Mouse (Mus musculus) heart, embryonic 12.5 days (tissue): ENCODE results near the gene Arl8a. TPM values are rescaled to one million over a fixed set of nuclear protein-coding genes. Genes with fewer than 3 reads are reported as not detected.
"Not testable (repeated sequence)": the region's sequence is repeated elsewhere in the genome, so short reads cannot be mapped to it uniquely, and the experiment has no call there.

Experiments used
- ATAC-seq: fragments of 200-750 bp; cut with Nextera tagmentation; 2 replicates; pipeline ENCODE4 v1.8.0; 2017; ENCODE audit warnings: moderate TSS enrichment, moderate library complexity; ENCODE audit not compliant: insufficient number of reproducible peaks, low FRiP score
- H3K27ac ChIP-seq: fragments of 300-500 bp; sonication (generic); 2 replicates; pipeline ENCODE4 v1.5.1; 2016; ENCODE audit warnings: mild to moderate bottlenecking, moderate library complexity; ENCODE audit not compliant: poor library complexity, severe bottlenecking
- H3K27me3 ChIP-seq: fragments of 300-500 bp; sonication (generic); replicated peaks from 2 replicates; pipeline ENCODE4 v1.6.1; 2016; ENCODE audit warnings: mild to moderate bottlenecking, moderate library complexity
- H3K36me3 ChIP-seq: fragments of 300-500 bp; sonication (generic); 2 replicates; pipeline ENCODE4 v1.6.1; 2016; ENCODE audit warnings: mild to moderate bottlenecking, moderate library complexity
- H3K4me1 ChIP-seq: fragments of 300-500 bp; sonication (generic); replicated peaks from 2 replicates; pipeline ENCODE4 v1.6.1; 2016; ENCODE audit warnings: mild to moderate bottlenecking
- H3K4me2 ChIP-seq: fragments of 300-500 bp; sonication (generic); 2 replicates; pipeline ENCODE4 v1.6.1; 2016; ENCODE audit warnings: mild to moderate bottlenecking, moderate library complexity
- H3K4me3 ChIP-seq: fragments of 300-500 bp; sonication (generic); 2 replicates; pipeline ENCODE4 v1.5.1; 2016; ENCODE audit warnings: mild to moderate bottlenecking
- H3K9ac ChIP-seq: fragments of 300-500 bp; sonication (generic); 2 replicates; pipeline ENCODE4 v1.6.1; 2016; ENCODE audit warnings: mild to moderate bottlenecking, moderate library complexity
- H3K9me3 ChIP-seq: fragments of 300-500 bp; sonication (generic); replicated peaks from 2 replicates; pipeline ENCODE4 v1.6.1; 2016; ENCODE audit warnings: mild to moderate bottlenecking, moderate library complexity
- WGBS: fragments of 180-500 bp; shearing (Covaris S2); methylation state at CpG from one replicate; pipeline ENCODE4 v1.1.7; 2016; 5-methylcytosine and 5-hydroxymethylcytosine counted together
- polyA plus RNA-seq: library from polyadenylated mRNA; unstranded; fragments of >200 nt; fragmentation: Nextera tagmentation; extraction: Ambion mirVana; gene quantifications from 2 replicates; pipeline ENCODE4 v1.2.1, GENCODE M21; 2016

Arl8a gene
- 36.4 and 36.6 TPM in 2 replicates for polyA plus RNA-seq

- H3K36me3 ChIP-seq = peaks cover 3% of the 10 kb centered on the region; the same call in 1 of the 2 replicates
- peak within 1 kb of the TSS; percentile 88 for H3K4me3 ChIP-seq
- 3% methylated on average over 73 of the region's 78 CpGs for WGBS
- H3K27ac ChIP-seq = peak within 1 kb of the TSS; percentile 61
- peaks cover 15% of the 10 kb centered on the region for H3K4me1 ChIP-seq
- H3K9me3 ChIP-seq = no peaks in the 10 kb centered on the region
- peak; percentile 88 for ATAC-seq
- peak within 1 kb of the TSS; percentile 89 for H3K4me2 ChIP-seq
- H3K27me3 ChIP-seq = peaks cover 34% of the 10 kb centered on the region
- H3K9ac ChIP-seq = peak within 1 kb of the TSS; percentile 93
Measured at GRCm38 (mm10) chr1:135146077-135146945, at the start of gene Arl8a. Gene Arl8a (plus strand): TSS chr1:135146824.

- WGBS = 83% methylated on average over 6 of the region's 6 CpGs
- H3K4me1 ChIP-seq = peaks cover 37% of the 10 kb centered on the region
- no peaks in the 10 kb centered on the region for H3K9me3 ChIP-seq
- no peak overlapping the region for H3K9ac ChIP-seq
- no peak overlapping the region for H3K4me2 ChIP-seq
- peaks cover 71% of the 10 kb centered on the region for H3K27me3 ChIP-seq
- no peak overlapping the region for H3K4me3 ChIP-seq
- ATAC-seq = no peak
- H3K36me3 ChIP-seq = no peaks in the 10 kb centered on the region
- H3K27ac ChIP-seq = no peak overlapping the region
Measured at GRCm38 (mm10) chr1:135097441-135097840, 49.2 kb upstream of the Arl8a start.

- 83% methylated on average over 7 of the region's 7 CpGs for WGBS
- H3K27me3 ChIP-seq = peaks cover 76% of the 10 kb centered on the region
- no peak overlapping the region for H3K9ac ChIP-seq
- H3K4me2 ChIP-seq = no peak overlapping the region
- no peak overlapping the region for H3K27ac ChIP-seq
- H3K4me3 ChIP-seq = no peak overlapping the region
- peaks cover 37% of the 10 kb centered on the region for H3K4me1 ChIP-seq
- H3K9me3 ChIP-seq = no peaks in the 10 kb centered on the region
- H3K36me3 ChIP-seq = no peaks in the 10 kb centered on the region
- no peak for ATAC-seq
Measured at GRCm38 (mm10) chr1:135098441-135098840, 48.2 kb upstream of the Arl8a start.

GRCm38 (mm10) chr1:135100400-135100799, 46.2 kb upstream of the Arl8a start:
- Histone ChIP-seq H3K4me2 (no peak overlapping the region), H3K27me3 (peaks cover 90% of the 10 kb centered on the region), H3K36me3 (no peaks in the 10 kb centered on the region), H3K4me3 (no peak overlapping the region), H3K4me1 (peaks cover 33% of the 10 kb centered on the region), H3K9me3 (no peaks in the 10 kb centered on the region), H3K9ac (no peak overlapping the region), H3K27ac (no peak overlapping the region)
- ATAC-seq = no peak
- 60% methylated on average over 7 of the region's 7 CpGs for whole genome bisulfite sequencing

GRCm38 (mm10) chr1:135105124-135105523, 41.5 kb upstream of the Arl8a start, which contains the start of gene Lgr6:
Gene Lgr6 (minus strand): TSS chr1:135105276.
- Histone ChIP-seq H3K9ac (peak within 1 kb of the TSS; percentile 65), H3K9me3 (no peaks in the 10 kb centered on the region), H3K4me1 (peaks cover 7% of the 10 kb centered on the region), H3K27me3 (peaks cover 81% of the 10 kb centered on the region), H3K4me3 (peak within 1 kb of the TSS; percentile 52), H3K36me3 (no peaks in the 10 kb centered on the region), H3K4me2 (peak within 1 kb of the TSS; percentile 83), H3K27ac (no peak within 1 kb of the TSS)
- ATAC-seq = no peak
- WGBS = 0% methylated on average over 20 of the region's 40 CpGs

- Histone ChIP-seq H3K27me3 (peaks cover 79% of the 10 kb centered on the region), H3K4me3 (0 out of 2 replicates have a peak overlapping the region, but pooled peaks have one; percentile 52), H3K4me1 (peaks cover 7% of the 10 kb centered on the region), H3K36me3 (no peaks in the 10 kb centered on the region), H3K4me2 (peak overlapping the region; percentile 83), H3K9me3 (no peaks in the 10 kb centered on the region), H3K9ac (no peak overlapping the region), H3K27ac (no peak overlapping the region)
- no peak for ATAC-seq
- 2% methylated on average over 8 of the region's 8 CpGs for WGBS
Measured at GRCm38 (mm10) chr1:135105951-135106350, 40.7 kb upstream of the Arl8a start.

- Histone ChIP-seq H3K9ac (no peak overlapping the region), H3K27ac (no peak overlapping the region), H3K4me2 (no peak overlapping the region), H3K4me1 (peaks cover 7% of the 10 kb centered on the region), H3K27me3 (peaks cover 63% of the 10 kb centered on the region), H3K4me3 (no peak overlapping the region), H3K36me3 (no peaks in the 10 kb centered on the region), H3K9me3 (no peaks in the 10 kb centered on the region)
- no peak for ATAC-seq
- WGBS = 40% methylated on average over 6 of the region's 6 CpGs
Measured at GRCm38 (mm10) chr1:135108611-135109010, 38.0 kb upstream of the Arl8a start.

GRCm38 (mm10) chr1:135110075-135110474, 36.5 kb upstream of the Arl8a start:
- Histone ChIP-seq H3K4me3 (no peak overlapping the region), H3K36me3 (no peaks in the 10 kb centered on the region), H3K4me1 (peaks cover 3% of the 10 kb centered on the region; the same call in 1 of the 2 replicates), H3K9ac (no peak overlapping the region), H3K27ac (no peak overlapping the region), H3K4me2 (no peak overlapping the region), H3K27me3 (peaks cover 52% of the 10 kb centered on the region), H3K9me3 (no peaks in the 10 kb centered on the region)
- 17% methylated on average over 6 of the region's 6 CpGs for WGBS
- ATAC-seq = no peak

GRCm38 (mm10) chr1:135111271-135111670, 35.4 kb upstream of the Arl8a start:
- peaks cover 44% of the 10 kb centered on the region for H3K27me3 ChIP-seq

GRCm38 (mm10) chr1:135112661-135113060, 34.0 kb upstream of the Arl8a start:
- no peak overlapping the region for H3K27ac ChIP-seq
- peaks cover 41% of the 10 kb centered on the region for H3K27me3 ChIP-seq
- no peaks in the 10 kb centered on the region for H3K36me3 ChIP-seq
- H3K4me2 ChIP-seq = no peak overlapping the region
- no peak overlapping the region for H3K9ac ChIP-seq
- H3K4me1 ChIP-seq = no peaks in the 10 kb centered on the region
- WGBS = 11% methylated on average over 8 of the region's 8 CpGs
- H3K9me3 ChIP-seq = no peaks in the 10 kb centered on the region
- H3K4me3 ChIP-seq = no peak overlapping the region
- ATAC-seq = no peak

More at GRCm38 (mm10) chr1:135111271-135111670, 35.4 kb upstream of the Arl8a start:
- H3K4me1 ChIP-seq, H3K36me3 ChIP-seq, H3K27ac ChIP-seq, H3K4me3 ChIP-seq, H3K4me2 ChIP-seq, H3K9ac ChIP-seq, H3K9me3 ChIP-seq, ATAC-seq: not testable (repeated sequence)
- 58% methylated on average over 5 of the region's 5 CpGs for WGBS

- Histone ChIP-seq H3K27ac (no peak overlapping the region), H3K4me2 (no peak overlapping the region), H3K27me3 (peaks cover 77% of the 10 kb centered on the region), H3K9ac (no peak overlapping the region), H3K36me3 (no peaks in the 10 kb centered on the region), H3K4me1 (0 out of 2 replicates have a peak, but pooled peaks cover 3% of the 10 kb centered on the region), H3K4me3 (no peak overlapping the region), H3K9me3 (no peaks in the 10 kb centered on the region)
- WGBS = 85% methylated on average over 8 of the region's 8 CpGs
- ATAC-seq = no peak
Measured at GRCm38 (mm10) chr1:135124573-135125363, 21.9 kb upstream of the Arl8a start.
